Mouse (Mus musculus): ENCODE results near the gene Csnk1d.

The Csnk1d gene

GRCm38 (mm10) chr11:120987608-120988007 lies 3.5 kb downstream of the Csnk1d start:
- no peak for DNase-seq (ENCODE audit: low spot score in 2 of 2)

GRCm38 (mm10) chr11:120984448-120985330 lies 6.4 kb downstream of the Csnk1d start:
- no peak for DNase-seq (ENCODE audit: low spot score in 2 of 2)

GRCm38 (mm10) chr11:120982459-120982858 lies 8.7 kb downstream of the Csnk1d start:
- no peak for DNase-seq (ENCODE audit: low spot score in 2 of 2)

- no peak for DNase-seq (ENCODE audit: low spot score in 2 of 2)
Observed at GRCm38 (mm10) chr11:120981661-120982060, 9.5 kb downstream of the Csnk1d start.

GRCm38 (mm10) chr11:120980427-120981035 lies 10.6 kb downstream of the Csnk1d start:
- DNase-seq (ENCODE audit: low spot score in 2 of 2): no peak

GRCm38 (mm10) chr11:120979711-120980426 lies 11.3 kb downstream of the Csnk1d start:
- DNase-seq (ENCODE audit: low spot score in 2 of 2): no peak

DNA sequence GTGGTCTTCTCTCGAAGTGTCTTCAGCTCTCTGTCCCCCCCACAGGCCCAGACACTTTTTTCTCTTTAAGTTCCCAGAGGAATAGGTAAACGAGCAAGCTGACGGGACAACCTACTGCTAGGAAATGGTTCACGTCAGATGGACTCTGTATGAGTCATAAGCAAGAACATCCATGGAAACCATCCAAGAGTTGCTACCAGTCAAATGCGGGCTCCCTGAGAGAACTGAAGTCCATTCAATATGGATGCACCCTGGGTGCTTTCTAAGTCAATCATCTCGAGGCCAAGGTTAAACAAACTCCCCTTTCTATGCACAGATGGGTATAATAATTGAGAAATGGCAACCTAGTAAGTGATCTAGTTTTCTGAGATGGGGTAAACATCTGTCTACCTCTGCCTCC lies 17.8 kb downstream of the Csnk1d start:
- DNase-seq (ENCODE audit: low spot score in 2 of 2): no peak

- no peak for DNase-seq (ENCODE audit: low spot score in 2 of 2)
Observed at GRCm38 (mm10) chr11:120971237-120971636, 19.9 kb downstream of the Csnk1d start.

- DNase-seq (ENCODE audit: low spot score in 2 of 2): no peak
Observed at GRCm38 (mm10) chr11:120969742-120970141, 21.4 kb downstream of the Csnk1d start.

DNA sequence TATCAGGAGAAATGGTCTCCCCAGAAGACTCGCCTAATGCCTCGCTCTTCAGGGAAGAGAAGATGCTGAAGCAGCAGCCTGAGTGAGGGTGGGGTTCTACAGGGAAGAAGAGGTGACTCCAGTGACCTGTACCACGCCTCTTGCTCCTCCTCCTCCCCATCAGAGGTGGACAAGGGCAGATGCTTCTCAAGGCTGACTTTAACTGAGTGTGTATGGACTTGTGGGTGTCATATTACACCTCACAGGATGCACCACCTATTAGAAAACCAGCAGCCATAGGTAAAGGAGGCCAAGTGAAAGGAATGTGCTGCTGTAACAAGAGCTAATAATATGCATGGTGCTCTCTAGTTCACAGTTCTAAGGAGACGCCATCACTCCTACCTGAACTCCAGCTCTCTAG lies 25.5 kb downstream of the Csnk1d start:
- DNase-seq (ENCODE audit: low spot score in 2 of 2): no peak

GRCm38 (mm10) chr11:120964195-120965157 lies 26.7 kb downstream of the Csnk1d start:
- no peak for DNase-seq (ENCODE audit: low spot score in 2 of 2)

GRCm38 (mm10) chr11:120962909-120963308 lies 28.2 kb downstream of the Csnk1d start:
- DNase-seq (ENCODE audit: low spot score in 2 of 2): no peak

GRCm38 (mm10) chr11:120962050-120962771 lies 28.9 kb downstream of the Csnk1d start:
- no peak for DNase-seq (ENCODE audit: low spot score in 2 of 2)

GRCm38 (mm10) chr11:120961594-120961993 lies 29.5 kb downstream of the Csnk1d start:
- no peak for DNase-seq (ENCODE audit: low spot score in 2 of 2)

DNA sequence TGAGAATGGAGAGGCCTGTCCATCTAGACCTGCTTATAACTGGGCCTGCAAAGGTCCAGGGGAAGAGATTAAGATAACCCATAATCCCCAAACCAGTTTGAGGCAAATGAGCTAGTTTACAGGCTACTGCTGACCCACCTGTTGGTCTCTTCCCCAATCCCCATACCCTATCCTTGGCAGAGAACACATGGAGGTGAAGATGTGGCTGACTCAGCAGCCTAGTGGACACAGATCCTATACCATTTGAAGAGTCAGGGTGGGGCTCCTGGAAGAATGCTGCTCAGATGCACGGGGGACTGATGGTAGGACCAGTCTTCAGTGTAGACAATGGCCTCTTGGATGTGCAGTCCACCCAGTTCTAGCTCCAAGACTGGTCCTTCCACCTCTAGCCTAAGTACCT lies 30.9 kb downstream of the Csnk1d start:
- DNase-seq (ENCODE audit: low spot score in 2 of 2): no peak

GRCm38 (mm10) chr11:120959564-120959963 lies 31.6 kb downstream of the Csnk1d start:
- no peak for DNase-seq (ENCODE audit: low spot score in 2 of 2)

DNA sequence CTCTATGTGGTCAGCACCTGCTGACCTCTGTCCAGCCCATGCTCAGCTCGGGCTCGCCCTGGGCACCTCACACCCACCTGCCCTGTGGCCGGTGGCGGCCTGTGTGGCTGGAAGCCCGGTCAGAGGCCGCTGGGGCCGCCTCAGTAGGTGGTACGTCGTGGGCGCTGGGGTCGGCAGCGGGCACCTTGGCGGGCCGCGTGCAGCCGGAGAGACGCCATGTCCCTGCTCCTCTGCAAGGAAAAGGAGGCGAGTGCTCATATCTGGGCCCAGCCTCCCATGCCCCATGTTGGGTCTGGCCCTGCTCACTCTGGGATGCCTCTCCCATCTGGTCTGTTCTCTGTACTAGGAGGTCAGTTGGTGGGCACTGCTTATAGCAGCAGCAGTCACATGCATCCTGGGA lies 32.1 kb downstream of the Csnk1d start:
- no peak for DNase-seq (ENCODE audit: low spot score in 2 of 2)

GRCm38 (mm10) chr11:120957731-120958257 lies 33.3 kb downstream of the Csnk1d start:
- no peak for DNase-seq (ENCODE audit: low spot score in 2 of 2)

DNA sequence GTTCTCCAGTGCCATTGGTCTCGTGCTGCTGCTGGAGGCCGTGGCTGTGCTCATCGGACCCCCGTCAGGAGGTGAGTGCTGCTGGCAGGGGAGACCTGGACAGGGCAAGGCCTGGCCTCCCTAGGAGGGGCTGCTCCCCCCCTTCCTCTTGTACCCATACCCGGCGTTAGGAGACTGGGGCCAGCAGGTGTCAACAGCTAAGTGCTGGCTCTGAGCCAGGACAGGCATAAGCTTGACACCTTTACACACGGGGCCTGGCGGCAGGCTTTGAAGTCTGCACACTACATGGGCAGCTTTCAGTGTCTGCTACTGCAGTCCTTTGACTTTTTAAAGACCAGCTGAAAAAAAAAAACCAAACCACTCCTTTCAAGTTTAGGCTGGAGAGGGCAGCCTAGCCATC lies 34.1 kb downstream of the Csnk1d start:
- no peak for DNase-seq (ENCODE audit: low spot score in 2 of 2)

- DNase-seq (ENCODE audit: low spot score in 2 of 2): no peak
Observed at GRCm38 (mm10) chr11:120955701-120956100, 35.4 kb downstream of the Csnk1d start.

Data from frontal cortex, postnatal 14 days (tissue).